Mouse (Mus musculus) kidney, postnatal 10 days (tissue): ENCODE results near the gene Erv3.
"Not testable (repeated sequence)": the region's sequence is repeated elsewhere in the genome, so short reads cannot be mapped to it uniquely, and the experiment has no call there.

ENCODE experiments used
- DNase-seq: peaks from one replicate; pipeline ENCODE4 v3.0.0; 2021; ENCODE audit warnings: mixed read lengths

Gene Erv3

DNA sequence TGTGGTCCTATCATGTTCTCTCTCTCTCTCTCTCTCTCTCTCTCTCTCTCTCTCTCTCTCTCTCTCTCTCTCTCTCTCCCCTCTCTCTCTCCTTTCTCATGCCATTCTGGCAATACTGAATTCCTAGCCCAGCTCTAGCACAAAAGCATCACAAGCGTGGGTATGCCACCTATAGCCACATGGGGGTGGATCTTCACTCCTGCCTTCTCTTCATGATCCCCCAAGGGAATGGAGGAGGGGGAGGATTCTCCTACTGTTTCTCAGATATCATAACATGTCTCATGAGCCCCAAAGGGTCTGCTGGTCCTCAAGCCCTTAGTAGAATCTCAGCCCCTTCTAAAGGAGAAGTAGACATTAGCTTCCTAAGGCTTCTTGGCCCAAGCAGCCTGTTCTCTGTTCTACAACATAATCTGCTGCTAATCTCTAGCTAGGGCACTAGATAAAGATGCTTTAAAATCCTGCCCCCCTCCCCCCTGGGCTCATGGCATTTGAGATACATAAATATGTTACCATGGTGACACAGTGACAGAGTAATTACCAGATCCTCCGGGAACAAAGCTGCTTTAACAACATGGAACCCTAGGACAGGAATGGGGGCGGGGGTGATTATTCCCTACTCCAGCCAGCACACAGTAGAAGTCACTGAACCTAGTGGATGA, 3.2 kb upstream of the Erv3 start:
- DNase-seq: no peak

DNA sequence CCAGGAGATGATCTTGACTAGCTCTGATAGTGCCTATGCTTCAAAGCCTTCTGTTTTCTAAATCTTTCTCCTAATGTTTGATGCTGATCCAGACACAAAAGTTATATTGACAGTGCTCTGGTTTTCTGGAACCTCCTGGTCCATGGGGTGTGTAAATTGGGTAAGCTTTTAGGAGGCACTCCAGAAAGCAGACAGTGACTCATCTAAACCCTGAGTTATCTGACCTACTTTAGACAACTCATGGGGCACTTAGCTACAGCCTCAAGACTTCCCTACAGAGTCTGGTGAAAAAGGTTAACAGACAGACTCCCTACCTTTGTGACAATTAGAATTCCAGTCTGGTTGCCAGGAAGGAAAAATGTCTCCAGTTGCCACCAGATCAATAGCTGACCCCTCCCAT, 1.7 kb downstream of the Erv3 start:
- no peak for DNase-seq

DNA sequence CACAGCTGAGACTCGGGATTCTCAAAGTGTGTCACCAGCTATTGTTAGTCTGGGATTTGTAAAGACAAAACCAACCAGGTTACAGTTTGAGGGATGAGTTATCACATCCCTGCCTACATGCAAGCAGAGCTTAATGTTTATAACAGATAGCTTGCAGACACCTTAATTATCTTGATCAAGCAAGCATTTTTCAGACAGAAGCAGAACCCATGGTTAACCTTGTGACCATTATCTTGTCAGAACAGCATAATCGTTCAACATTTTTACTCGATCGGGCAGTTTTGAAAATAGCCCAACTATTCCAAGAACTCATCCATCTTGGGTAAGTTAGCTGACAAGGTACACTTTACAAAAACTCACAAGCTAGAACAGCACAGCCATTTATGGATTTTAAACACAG, 5.8 kb downstream of the Erv3 start:
- DNase-seq: no peak

DNA sequence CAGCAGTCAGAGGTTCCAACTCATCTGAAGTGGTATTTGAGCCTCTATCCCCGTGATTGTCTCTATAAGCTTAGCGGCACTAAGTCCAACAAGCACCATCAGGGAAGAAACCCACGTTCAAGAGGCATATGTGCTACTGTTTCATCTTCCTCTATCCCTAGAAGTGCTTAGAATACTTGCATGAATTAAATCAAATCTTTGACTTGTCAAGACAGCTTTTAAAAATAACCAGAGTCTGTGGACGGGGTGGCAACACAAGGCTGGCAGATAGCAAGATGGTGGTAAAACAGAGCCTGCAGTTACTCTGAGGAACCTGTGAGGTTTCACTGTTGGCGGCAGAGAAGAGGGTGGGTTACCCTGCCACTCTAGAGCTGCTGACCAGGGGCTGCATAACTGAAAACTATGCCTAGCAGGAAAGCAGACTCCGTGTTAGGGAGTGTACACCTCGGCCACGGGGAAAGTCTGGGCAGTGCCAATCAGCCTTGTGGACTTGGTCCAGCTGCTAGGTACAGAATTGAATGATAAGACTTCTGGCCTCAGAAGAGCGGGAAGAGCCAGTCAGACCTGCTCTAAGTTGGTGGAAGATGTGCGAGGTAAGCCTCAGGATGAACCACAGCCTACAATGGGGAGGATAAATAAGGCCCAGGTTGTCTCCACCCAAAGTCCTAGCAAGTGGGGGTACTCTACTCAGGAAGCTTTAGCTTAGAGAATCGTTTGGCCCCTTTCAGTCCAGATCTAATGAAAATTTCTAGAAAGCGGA, 8.0 kb downstream of the Erv3 start:
- no peak for DNase-seq

DNA sequence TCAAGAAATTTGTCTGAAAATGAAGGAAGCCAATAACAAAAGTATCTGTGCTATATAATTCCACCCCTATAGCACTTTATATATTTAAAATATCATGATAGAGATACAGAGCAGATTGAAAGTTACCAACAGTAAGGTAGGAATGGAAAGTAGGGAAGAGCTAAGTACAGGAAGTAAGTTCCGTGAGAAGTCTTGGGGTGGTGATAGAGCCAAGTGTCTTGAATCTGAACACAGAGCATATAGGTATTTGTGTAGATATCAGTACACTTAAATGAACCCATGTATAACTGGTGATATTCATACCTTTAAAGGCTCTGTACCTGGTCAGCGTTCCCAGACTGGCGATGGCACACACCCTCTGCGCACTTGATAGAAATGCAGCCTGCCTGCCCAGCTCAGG, 9.5 kb downstream of the Erv3 start:
- DNase-seq: no peak

DNA sequence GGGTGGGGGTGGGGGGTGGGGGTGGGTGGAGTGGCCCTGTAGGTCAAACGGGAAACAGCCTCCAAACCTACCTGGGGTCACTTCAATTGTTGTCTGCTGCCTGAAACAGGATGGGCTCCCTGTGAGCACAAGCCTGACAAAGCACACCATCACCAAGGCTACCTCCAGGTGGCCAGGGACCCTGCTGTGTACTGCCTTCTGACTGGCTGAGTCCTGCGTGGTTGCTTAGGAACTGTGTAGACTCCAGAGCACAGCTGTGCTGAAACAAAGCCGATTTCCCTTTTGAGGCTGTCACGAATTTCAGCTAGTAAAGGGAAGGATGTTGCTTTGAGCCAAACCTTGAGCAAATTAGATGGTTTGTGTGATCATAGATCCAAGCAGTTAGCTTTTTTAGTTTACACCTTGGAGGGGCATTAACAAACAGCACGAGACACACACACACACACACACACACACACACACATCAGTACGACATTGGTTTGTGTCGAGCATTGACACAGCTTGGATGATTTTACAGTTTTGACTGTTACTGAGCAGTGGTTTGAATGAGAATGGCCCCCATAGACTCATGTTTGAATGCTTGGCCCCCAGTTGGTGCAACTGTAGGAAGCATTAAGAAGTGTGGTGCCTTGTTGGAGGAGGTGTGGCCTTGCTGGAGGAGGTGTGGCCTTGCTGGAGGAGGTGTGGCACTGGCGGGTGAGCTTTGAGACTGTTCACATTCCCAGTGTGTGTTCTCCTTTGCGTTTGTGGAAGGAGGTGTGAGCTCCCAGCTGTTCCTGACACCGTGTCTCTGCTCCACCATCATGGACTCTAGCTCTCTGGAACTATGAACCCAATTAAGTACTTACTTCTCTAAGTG, 11.8 kb downstream of the Erv3 start:
- DNase-seq: no peak

DNA sequence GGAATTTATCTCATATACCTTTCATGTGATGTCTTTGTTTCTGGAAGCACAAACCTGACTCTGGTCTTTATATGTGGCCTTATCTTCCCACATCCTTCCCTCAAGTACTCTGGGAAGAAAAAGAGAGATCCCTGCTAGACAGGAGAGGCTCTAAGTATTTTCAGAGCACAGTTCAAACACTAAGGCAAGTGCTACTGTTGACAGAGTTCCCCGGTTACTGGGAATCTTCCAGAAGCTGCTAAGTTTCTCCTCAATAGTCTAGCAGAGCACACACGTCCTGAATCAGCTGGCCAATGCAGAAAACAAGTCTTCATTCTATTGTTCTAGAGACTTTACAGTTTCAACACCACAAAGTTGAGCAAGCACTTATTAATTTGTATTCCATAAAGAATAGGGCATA, 12.7 kb downstream of the Erv3 start:
- DNase-seq: no peak

DNA sequence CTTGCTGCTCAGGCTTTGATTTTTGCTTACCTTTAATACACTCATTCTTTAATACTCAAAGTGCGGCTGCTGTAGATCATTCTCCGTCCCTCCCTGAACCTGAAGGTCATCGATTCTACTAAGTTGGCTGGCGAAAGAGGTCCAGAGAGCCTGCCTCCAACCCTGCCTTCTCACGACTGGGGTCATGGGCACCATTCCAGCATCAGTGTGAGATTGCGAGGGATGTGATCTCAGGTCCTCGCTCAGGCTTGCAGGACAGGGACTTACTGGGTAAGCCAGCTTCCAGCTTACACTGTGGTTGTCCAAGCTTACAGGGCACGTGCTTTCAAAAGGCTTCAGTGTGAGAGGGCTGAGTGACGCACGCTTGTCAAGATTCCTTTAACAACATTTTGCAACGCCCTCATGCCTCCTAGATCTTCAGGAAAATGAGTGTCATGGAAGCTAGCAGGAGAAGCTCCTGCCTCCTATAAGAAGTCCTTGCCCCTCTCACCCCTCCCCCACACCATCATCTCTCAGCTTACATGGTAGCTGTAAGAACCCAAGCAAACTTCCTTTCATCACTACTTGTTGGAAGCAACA, 13.3 kb downstream of the Erv3 start:
- no peak for DNase-seq

DNA sequence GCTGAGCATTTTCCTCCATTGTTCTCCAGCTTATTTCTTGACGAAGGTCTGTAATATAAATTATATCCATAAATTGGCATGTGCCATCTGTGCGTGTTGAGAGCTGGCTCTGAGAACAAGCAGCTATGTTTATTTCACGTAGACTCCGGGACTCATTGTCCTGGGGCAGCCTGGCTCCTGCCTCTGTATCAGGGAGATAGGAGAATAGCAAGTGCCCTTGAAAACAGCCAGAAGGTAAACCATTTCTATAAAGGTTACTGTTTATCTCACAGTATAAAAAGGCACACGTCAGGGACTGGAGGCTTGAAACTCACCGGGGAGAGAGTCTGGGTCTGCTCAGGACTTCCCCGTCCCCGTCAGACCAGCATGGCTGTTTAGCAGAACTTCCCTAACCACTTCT, 13.9 kb downstream of the Erv3 start:
- no peak for DNase-seq

DNA sequence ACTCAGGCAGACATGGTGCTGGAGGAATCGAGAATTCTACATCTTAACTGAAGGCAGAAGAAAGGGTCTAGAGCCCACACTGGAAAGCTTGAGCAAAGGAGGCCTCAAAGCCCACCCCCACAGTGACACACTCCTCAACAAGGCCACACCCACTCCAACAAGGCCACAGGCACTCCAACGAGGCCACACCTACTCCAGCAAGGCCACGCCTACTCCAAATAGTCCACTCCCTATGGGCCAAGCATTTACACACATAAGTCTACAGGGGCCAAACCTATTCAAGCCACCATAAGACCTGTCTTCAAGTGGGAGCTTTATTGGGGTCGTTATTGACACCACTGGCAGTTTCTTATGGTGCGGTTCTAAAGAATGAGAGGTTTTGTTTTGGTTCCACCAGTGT, 17.0 kb downstream of the Erv3 start:
- no peak for DNase-seq

DNA sequence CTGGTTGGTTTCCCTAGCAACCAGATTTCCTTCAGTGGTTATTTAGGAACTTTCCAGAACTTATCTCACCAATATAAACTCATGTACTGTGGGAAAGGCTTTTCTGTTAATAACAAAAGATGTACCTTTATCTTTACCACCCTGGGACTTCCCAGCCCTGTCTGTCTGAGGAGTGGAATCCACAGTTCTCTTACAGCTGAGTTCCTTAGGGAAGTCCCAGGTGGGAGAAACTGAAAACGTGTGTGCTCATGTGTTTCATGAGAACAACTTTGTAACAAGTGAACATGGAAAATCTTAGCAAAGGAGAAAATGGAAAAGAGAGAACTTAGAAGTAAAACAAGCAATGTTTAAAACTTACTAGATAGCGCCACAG, 18.2 kb downstream of the Erv3 start:
- DNase-seq: no peak

DNA sequence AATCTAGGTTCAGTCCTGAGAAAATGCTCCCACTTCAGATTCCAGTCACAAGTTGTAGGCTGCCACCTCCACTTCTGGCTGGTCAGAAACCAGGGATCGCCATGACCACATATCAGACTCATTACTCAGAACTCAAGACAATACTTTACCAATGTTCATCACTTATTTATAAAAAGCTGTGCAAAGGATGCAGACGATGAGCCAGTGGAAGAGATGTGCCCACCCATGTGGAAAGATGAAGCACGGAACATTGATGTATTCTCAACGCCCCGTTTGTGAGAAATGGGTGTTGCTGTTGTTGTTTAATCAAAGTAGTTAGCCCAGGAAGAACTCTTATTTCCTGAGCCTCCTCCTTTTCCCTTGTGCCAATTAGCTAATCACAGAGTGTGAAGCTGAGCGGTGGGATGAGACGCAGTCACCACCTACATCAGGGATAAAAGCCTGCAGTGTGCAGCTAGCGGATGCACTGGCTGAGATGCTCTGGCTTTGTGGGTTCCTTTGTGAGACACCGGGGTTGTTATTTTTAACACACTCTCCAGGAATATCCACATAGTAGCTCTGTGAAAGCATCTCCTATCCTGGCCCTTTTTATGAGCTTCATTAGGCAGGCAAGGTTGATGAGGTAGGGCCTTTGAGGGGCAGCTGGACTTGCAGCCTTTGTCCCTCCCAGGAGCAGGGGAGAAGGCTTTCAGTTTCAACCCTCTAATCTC, 18.8 kb downstream of the Erv3 start:
- no peak for DNase-seq

DNA sequence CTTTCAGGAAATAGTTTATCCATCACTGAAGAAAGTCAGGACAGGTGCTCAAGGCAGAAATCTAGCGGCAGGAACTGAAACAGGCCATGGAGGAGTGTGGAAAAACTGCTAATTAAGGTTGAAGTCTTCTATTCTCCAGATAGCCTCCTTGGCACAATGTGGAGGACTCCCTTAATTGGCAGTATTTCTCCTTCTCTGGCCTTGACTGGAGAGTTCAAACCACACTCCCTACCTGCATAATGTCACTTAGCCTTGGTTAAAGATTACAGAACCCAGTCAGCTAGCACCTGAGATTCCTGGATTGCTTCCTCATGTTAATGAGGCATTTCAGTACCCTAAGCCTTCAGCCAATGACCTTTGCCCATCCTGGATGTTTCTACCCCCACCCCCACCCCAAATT, 25.3 kb downstream of the Erv3 start:
- DNase-seq: no peak

DNA sequence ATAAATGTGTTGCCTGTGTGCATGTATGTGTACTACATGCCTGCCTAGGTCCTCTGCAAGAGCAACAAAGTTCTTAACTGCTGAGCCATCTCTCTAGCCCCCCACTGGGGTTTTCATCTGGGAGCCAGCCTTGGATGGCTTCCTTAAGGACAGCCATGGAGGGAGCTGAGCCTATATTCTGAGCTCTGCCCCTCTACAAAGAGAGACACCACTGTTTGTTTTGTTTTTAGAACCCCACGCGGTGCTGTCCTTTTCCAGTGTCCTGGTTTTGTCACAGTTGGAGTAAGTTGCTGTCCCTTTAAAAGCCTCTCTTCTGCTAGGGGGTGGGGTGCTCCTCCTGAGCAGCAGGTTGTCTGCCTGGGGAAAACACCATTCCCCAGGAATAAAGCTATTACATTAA, 27.7 kb downstream of the Erv3 start:
- no peak for DNase-seq

DNA sequence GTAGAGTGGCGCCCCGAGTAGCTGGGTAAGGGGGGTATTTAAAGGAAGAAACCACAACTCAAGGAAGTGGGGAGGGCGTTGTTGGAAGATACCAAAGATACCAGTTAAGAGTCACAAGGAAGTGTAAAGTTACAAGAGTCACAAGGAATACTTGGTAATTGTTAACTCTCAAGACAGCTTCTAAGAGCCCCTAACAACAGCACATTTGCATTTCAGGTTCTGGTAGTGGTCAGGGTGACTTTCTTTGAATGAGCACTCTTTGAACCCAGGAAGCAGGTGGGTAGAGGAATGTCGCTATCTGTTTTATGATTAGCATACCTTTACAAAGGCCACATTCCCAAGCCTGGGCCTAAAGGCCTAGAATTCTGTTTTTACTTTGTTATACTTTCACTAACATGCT, 28.6 kb downstream of the Erv3 start:
- DNase-seq: not testable (repeated sequence)

DNA sequence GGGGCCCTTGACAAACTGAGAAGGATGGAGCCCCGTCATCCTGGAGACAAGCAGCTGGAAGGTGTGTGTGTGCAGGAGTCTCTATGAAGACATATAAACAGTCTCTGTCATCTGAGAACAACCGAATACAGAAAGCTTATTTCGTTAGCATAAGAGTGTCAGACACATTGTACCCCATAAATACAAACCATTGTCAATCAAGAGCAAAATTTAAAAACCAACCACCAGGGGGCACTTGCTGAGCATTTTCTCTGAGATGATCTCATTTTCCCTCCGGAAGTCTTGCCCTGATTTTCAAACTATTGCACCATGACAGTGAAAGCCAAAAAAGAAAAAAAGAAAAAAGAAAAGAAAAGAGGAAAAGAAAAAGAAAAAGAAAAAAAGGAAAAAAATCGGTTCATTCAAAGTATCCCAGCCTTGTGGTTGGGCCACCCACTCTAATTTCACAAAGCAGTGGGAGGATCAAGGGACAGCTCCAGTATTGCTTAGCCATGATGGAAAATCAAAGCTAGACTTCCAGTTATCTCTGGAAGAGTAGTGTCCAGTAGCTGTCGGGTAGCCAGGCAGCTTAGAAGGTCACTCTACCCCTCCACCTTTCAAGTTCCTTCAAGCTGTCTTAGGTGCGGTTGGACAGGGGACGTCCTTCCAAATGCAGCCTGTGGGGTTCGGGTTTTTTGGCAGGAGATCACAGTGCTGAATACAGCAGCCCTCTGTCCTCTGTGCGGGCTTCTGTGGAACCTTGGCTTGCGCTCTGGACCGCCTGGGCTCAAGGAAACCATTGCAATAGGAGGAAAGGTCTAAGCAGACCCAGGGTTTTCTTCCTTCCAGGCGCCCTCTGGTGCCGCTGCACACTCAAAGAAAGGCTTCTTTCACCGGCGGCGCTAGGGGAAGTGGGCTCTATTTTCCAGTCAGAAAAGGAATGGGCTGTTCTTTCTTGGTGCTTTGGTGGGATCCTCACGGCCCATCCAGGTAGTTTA, 31.3 kb downstream of the Erv3 start:
- peak; percentile 62 for DNase-seq

DNA sequence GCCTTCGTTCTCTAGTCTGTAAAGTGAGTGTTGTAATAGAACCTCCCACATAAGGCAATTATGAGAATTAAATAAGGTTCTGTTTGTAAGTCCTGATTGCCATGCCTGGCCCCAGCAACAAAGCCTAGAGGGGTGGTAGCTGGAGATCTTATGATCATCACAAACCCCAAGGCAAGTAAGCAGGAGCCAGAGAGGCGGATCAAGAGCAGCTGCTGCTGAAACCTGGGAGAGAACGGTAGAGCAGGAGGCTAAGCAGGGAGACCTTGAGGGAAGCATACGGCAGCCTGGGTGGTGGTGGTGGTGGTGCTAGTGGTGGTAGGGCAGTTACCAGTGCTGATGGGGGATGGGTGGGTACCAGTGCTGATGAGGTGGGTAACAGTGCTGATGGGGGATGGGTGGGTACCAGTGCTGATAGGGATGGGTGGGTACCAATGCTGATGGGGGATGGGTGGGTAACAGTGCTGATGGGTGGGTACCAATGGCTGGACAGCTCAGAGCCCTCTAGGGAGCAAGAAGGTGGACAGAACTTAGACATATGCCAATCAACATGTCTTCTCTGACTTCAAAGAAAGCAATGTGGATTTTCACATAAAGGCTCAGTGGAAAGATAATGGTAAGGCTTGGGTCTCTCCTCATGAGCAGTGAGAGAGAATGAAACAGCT, 32.4 kb downstream of the Erv3 start:
- DNase-seq: no peak

DNA sequence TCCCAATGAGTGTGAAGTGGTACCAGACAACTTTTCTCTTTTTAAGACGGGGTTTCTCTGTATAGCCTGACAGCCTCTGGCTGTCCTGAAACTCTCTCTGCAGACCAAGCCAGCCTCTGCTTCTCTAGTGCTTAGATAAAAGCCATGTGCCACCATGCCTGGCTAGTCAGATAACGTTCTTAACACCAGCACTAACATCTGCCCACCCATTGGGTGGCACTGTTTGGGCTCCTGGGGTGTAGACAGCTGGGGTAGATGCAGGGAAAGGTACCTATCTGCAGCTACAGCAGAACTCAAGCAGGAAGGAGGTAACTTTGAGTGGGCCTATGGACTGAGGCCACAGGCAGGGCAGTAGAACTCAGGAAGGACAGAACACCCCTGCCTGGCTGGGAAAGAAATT, 34.0 kb downstream of the Erv3 start:
- DNase-seq: no peak

DNA sequence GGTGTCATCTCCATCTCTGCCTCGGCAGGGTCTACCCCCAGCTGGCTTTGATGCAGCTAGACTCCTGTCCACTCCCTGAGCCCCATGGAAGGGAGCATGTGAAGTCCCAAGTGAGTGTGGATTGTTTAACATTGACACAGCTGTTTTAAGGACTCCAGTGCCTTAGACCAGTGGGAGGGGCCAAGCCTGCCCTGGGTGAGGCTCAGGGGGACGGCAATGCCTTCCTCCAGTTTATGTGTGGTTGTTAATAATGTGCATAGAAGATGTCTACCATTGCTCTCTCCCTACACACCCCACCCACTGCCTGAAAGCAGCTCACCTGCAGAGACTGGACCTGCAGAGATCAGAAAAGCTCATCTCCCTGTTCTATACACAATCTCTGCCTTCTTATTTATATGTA, 35.6 kb downstream of the Erv3 start:
- DNase-seq: no peak

DNA sequence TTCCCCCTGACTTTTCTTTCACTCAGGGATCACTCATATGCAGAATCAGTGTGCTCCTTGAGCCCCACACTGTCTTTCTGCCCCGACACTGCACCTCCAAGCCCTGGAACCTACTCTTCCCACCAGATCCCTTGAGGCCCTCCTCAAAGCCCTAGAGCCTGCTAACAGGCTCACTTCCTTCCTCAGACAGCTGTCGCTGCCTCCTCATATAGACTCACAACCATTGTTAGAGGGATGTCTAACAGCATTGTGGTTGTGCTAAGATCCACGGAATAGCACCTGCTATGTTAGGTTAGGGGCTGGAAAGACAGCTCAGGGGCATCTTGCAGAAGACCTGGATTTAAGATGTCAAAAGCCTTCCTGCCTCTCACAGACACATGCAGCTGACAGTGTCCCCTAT, 37.1 kb downstream of the Erv3 start:
- no peak for DNase-seq

DNA sequence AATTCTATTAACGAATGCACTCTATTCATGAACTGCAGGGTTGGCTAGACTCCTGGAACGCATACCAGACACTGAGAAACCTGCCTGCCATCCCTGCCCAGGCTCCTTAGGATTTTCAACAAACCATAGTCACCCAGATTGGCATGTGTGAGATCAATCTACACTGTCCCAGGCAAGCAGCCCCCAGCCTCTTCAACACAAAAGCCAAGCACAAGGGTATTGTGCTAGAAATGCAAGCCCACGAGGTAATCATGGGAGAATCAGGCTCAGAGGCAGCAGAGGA, 37.9 kb downstream of the Erv3 start:
- DNase-seq: no peak
